Mouse (Mus musculus): ENCODE results near the gene Rxfp2.

The Rxfp2 gene

DNA sequence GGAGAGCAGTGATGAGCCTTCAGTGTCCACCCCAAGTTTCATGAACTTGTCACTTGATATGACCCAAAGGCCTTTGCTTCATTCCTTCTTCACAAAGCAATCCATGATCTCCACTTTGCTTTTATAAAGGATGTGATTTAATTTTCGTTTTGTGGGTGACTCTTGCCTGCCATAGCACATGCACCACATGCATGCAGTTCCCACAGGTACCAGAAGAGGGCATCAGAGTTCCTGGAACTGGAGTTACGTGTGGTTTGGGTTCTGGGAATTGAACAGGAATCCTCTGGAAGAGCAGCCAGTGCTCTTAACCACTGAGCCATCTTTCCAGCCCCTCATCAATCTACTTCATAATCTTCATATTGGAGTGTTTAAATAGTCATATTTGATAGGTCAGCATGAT is 26.1 kb downstream of the Rxfp2 start:
- no peak for DNase-seq (ENCODE audit: low spot score)

DNA sequence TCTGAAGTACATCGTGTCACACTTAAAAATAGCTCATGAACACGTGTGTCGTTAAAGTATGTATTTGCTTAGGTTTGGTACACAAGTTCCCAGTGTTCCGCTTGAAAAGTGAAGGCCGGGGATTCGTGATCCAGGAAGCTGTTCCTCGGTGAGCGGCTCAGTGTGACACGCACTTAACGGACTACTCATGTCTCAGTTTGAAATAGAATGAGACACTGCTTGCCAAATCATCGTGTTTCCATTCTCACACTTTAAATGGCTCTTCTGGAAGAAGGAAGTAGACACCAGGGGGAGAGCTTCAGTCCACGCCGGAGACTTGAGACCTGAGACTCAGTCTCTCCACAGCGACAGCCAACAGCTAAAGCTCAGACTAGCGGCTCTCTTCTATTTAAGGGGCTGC is 28.0 kb downstream of the Rxfp2 start:
- no peak for DNase-seq (ENCODE audit: low spot score)

DNA sequence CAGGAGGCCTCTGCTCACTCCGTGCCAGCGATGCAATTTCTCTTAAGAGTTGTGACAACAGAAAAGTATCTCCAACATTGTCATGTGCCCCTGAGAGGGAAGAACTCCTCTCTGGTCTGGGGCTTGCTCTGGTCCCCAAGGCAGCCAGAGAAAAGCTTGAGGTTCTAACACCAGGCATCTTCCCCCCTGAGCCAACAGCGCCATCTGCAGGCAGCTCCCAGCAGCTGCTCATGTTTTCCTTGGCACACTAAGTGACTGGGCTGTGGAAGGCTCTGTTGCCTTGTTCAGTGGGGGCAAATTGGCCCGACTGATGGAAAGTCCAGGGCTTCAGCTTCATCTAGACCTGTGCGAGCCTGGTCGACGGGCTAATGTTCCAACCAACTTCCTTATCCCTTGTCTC is 31.5 kb downstream of the Rxfp2 start:
- no peak for DNase-seq (ENCODE audit: low spot score)

DNA sequence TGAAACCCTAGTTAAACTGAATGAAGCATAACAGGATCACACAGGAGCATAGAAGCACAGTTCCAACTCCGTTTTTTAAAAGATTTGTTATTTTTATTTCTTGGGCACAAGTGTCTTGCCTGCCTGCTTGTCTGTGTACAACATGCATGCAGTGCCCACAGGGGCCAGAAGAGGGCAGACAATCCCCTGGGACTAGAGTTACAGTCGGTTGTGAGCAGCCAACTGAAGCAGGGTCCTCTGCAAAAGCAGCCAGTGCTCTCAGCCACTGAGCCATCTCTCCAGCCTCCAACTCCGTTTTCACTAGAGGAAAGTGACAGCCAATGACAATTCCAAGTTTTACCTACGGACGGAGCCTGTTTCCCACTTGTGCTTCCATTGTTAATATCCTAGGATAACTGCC is 33.4 kb downstream of the Rxfp2 start:
- DNase-seq (ENCODE audit: low spot score): no peak

DNA sequence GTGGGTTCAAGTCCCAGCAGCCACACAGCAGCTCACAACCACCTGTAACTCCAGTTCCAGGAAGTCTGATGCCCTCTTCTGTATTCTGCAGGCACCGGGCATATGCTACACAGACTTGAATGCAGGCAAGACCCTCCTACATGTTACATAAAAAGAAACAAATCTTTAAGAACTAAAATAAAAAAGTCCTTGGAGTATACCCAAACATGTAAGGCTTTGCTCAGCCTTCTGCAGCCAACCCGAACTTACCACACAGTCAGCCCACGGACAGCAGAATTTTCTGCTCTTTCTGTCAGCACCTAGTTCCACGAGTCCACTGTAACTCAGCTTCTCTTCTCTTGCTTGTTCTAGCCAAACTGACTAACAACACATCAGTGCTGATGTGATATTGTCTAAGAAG is 34.8 kb downstream of the Rxfp2 start:
- no peak for DNase-seq (ENCODE audit: low spot score)

DNA sequence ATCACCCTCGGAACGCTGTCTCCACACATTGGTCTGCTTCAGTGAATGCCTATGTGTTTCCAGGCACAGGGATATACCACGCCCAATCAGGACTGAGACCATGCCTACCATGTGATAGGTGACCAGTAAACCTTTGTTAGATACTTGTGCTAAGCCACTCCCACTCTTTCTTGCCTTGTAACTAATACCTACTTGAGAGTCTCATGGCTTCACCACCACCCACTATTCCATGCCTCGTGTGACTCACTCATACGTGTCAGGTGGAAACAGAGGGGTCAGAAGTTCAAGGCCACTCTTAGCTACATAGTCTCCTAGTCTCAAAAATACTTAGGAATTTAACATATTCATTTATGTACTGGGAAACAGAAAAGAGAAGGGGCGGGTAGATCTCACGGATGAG is 35.5 kb downstream of the Rxfp2 start:
- DNase-seq (ENCODE audit: low spot score): no peak

DNA sequence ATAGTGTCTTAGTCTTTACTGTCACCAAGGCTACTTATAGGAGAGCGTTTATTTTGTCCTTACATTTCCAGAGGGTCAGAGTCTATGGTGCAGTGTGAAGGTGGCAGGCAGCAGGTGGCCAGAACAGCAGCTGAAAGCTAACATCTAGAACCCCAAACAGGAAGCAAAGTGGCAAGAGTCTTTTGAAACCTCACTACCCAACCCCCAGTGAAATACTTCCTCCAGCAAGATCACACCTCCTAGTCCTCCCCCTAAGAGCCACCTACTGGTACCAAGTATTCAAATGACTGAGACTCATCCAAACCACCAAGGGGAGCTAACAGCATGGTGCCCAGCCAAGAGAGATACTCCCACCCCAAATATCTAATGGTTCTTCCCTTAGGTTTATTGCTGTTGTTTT is 36.8 kb downstream of the Rxfp2 start:
- no peak for DNase-seq (ENCODE audit: low spot score)

DNA sequence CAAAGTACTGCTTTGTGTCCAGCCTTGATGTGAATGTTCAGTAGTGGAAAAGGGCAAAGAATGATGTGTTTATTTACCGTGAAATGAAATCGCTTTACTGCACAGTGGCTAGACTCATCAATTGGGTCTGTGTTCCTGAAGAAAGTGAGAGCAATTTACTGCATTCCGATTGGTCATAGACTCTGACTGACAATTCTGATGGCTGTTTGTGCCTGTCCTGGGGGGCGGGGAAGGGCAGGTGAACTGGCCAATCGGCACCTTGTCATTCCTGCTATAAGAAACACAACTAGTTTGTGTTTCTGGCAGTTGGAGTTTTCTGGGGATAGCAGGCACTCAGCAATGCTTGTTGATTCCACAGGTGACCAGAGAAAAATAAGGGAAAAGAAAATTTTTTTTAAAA is 37.6 kb downstream of the Rxfp2 start:
- DNase-seq (ENCODE audit: low spot score): no peak

DNA sequence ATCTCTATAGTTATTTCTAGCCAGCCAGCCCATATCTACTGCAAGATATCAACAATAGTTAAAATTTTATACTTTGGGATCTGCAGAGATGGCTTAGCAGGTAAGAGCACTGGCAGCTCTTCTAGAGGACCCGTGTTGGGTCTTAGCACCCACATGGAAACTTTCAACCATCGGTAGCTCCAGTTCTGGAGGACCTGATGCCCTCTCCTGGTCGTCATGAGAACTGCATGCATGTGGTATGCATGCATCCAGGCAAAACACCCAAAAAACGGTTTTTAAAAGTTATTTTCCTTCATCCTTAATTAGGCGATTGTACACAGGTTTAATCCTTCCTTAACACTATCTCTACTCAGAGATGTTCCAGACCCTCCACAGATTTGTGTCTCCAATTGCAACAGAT is 40.4 kb downstream of the Rxfp2 start:
- no peak for DNase-seq (ENCODE audit: low spot score)

DNA sequence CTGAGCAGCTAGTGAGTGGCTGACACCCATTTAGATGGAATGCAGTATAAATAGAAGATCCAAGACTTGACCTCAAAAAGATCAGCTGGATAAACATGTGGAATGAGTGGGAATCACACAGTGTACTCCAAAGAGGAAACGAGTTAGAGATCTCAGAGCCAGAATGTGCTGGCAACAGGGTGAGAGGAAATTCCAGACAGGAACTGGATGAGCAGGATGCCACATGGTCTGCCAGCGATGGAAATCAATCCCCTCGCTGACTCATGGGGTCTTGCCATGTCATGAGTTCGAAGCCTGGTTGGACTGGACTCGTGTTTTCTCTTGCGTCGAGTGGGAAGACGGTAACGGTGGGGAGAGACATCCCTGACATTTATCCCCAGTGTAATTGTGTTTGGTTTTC is 41.0 kb downstream of the Rxfp2 start:
- no peak for DNase-seq (ENCODE audit: low spot score)

DNA sequence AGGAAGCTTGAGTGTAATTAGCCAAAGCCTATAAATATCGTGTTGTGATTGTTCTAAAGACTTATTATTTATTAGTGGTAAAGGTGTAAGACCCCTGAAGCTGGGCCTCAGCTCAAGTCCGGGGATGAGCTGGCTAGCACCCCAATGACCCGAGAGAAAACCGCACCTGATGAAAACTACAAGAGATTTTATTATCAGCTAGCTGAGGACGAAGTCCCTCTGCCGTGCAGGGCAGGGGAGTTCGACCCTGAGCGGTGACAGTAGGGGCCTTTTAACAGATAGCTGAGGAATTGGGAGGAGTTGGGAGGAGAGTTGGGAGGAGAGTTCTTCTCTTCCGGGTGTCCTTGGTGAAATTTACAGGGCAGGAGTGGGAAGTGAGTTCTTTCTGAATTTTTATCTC is 42.6 kb downstream of the Rxfp2 start:
- no peak for DNase-seq (ENCODE audit: low spot score)

DNA sequence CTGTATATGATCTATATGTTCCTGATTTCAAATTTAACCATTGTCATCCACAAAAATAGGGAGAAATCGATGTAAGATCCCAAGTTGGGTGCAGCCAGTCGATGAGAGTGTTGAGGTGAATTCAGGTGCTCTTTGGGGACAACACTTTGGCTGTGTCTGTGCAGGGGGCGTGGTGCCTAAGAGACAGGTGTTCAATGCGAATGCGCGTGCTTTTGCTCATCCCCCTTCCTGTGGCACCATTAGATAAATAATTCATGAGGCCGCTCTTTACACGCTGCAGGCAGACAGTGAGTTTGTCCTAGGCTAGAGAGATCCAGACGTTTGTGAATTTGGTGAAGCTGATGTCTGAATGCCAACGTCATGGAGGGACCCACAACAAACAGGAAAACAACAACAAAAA is 45.8 kb downstream of the Rxfp2 start:
- no peak for DNase-seq (ENCODE audit: low spot score)

DNA sequence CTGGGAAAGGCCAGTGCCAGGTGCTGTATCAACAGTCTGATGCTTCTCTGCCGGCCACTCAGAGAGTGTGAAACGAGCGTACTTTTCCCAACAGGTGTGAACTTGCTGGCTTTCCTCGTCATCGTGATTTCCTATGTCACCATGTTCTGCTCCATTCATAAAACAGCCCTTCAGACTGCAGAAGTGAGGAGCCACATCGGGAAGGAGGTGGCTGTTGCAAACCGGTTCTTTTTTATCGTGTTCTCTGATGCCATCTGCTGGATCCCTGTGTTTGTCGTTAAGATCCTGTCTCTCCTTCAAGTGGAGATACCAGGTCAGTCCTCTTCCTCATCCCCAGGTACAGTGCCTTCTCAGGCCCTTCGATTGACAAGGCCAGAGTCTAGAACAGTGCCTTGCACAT is 51.6 kb downstream of the Rxfp2 start:
- no peak for DNase-seq (ENCODE audit: low spot score)

DNA sequence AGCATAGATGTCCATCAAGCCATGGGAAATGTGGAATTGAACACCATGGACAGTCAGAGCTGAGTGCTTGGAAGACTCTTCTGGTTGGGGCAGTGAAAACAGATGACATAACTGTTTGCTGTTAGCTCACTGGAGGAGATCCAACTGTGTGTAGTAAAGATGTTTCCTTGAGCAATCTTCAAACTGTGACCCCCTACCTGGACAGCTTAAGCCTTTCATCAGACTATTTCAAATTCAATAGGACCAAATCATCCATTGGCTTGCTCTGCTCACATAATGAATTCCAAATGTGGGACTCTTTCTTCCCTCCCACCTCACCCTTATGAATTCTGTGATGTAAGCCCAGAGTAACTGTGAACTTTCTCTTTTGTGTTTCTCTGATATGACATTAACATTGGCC is 53.3 kb downstream of the Rxfp2 start:
- no peak for DNase-seq (ENCODE audit: low spot score)

DNA sequence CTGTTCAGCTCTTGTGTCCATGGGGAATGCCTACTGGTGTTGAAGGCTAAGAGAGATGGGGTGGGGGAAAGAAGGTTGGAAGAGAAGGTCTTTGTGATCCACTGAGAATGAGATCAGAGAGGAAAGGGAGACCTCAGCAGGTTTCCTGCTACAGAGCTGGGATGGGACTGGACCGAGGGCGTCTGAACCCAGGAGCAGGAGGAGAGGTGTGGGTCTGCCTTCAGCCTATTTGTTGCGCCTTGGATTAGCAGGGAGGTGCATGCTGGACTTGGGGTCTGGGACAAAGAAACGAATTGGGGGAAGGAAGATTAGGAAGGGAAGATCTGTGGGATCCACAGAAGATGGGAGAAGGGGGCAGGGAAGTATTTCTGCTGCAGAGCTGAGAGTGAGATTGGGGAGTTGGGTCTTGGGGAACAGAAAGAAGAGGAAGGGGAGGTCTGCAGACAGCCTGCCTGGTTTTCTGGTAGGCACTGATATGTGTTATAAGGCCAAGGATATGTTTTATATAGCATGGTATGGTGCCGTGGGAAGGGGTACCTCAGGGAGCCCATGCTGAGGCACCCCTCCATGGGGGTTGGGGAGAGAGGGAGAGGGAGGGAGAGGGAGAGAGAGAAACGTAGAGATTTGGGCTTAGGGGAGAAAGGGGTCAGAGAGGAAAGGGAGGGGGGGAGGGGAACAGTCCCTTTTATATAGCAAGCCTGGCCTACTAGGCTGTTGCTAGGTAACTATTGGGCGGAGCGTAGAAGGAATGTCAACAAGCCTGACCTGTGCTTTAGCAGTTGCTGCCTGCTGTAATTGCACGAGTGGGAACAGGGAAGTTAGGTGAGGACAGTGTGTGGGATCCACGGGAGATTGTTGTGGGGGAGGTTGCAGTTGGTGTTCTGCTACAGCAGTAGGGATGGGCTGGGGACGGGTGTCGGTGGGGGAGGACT is 61.7 kb downstream of the Rxfp2 start:
- no peak for DNase-seq (ENCODE audit: low spot score)

DNA sequence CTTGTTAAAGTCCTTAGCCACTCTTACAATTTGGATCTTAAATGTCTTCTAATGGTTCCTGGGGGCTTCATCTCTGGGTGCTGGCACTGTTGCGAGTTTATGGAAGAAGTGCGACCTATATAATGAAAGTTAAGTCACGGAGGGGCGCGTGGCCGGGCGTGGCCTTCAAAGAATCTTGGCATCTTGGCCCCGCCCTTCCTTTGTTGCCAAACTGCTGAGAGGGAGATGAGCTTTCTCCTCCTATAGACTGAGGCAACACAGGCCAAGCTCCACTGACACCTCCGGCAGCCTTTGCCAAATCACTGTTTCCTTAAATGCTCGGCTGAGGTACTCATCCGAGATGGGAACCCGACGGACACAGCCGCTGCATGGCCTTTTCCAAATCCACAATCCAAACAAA is 64.2 kb downstream of the Rxfp2 start:
- no peak for DNase-seq (ENCODE audit: low spot score)

DNA sequence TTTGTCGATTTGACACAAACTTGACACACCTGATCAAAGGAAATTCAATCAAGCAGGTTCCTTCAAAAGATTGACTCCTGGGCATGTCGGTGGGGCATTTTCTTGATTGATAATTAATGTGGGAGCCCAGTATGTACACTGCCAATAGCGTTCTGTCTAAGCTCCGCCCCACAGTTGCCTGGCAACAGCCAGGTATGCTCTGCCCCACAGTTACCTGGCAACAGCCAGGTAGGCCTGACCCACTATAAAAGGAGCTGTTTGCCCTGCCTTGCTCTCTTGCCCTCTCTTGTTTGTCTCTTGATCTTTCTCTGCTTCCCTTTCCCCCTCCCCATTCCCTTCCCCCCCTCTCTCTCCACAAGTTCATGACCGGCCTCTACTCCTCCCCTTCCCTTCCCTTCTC is 64.7 kb downstream of the Rxfp2 start:
- no peak for DNase-seq (ENCODE audit: low spot score)

DNA sequence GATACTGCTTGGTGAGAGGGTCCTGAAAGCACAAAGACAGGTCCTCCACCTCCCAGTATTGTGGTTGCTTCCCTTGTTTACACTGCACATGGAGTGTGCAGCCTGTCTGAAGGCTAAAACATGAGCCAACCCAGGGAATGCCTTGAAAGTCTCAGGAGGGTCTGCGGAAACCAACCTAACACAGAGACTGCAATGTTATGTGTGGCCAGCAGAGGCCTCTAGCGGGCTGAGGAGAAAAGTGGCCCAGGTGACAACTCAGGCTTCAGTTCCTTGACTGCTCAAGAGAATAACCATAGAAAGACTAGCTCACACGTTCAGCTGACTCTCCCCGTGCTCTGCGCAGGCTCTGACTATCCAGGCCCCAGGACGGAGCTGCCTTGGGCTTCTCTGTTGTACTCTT is 79.1 kb downstream of the Rxfp2 start:
- DNase-seq (ENCODE audit: low spot score): no peak

DNA sequence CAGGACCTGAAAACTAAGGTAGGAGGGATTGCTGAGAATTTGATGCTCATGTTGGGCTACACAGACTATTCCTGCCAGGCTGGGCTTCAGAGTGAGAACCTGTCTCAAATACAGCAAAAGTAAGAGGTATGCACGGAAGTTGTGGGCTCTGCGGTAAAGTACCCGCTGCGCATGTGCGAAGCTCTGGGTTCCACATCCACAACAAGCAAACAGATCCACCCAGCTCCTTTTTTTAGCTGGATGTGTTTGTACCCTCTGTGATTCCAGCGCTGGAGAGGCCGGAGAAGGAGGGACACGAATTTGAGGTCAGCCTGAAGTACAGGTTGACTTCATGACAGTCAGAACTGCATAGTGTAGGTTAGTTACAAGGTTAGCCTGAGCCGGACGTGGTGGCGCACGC is 80.3 kb downstream of the Rxfp2 start:
- DNase-seq (ENCODE audit: low spot score): no peak

DNA sequence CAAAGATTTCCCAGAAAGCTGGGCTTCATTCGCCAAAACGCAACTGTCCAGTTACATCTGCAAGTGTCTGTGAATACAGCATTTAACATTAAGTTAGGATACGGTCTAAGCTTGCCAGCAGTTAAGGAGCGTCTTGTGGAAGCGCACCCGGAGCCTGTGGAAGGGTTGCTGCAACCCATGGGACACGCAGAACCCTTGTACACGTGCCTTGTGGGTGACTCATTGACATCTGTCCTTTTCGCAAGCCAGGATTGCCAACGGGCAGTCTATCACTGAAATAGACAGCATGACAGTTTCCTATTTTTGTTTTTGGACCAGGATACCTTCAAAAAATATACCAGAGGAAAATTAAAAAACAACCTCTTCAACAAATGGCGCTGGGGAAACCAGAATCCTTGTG is 83.3 kb downstream of the Rxfp2 start:
- DNase-seq (ENCODE audit: low spot score): no peak

DNA sequence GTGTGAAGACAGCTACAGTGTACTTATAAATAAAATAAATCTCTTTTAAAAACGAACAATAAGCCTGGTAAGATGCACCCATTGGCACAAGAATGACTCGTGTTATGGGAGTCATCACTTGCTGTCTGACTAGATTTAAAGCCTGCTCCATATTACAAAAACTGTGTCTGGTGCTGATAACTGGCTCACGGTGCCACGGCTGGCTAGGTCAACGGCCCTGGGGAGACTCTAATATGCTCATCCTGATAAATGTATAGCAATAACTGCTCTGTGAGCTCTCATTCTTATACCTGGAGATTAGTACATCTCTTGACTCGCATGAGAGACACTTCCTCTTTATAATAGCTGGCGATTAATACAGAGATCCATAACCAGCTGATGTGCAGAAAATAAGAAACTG is 87.9 kb downstream of the Rxfp2 start:
- DNase-seq (ENCODE audit: low spot score): no peak

DNA sequence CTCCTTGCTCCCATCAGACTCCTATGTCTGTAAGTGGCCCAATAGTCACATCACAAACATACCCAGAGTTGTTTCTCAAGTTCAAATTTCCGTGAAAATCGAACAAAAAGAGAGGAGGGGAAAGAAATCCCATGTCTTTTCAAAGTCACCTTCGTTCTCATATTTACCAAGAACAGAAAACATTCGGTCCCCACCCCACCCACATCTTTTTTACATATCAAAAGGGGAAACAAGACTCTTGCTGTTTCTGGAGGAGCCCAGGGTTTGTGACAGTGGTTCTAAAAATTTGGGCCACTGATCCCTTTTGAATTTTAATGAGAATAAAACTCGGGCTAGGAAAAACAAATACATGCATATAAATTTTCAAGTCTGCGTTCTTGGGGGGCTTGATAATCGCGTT is 92.8 kb downstream of the Rxfp2 start:
- no peak for DNase-seq (ENCODE audit: low spot score)

DNA sequence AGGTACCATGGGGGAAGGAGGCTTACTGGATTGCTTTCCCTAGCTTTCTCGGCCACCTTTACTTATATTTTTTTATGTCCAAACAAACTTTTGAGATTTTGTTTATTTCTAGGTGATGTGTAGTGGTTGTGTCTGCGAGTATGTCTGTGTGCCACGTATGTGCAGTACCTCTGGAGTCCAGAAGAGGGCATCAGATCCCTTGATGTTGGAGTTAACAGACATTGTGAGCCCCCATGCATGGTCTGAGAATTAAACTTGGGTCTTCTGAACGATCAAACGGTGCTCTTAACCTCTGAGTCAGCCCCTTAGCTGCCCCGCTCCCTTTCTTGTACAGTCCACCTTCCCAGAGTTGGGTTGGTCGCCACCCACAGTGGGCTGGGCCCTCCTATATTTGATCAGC is 95.5 kb downstream of the Rxfp2 start:
- no peak for DNase-seq (ENCODE audit: low spot score)

DNA sequence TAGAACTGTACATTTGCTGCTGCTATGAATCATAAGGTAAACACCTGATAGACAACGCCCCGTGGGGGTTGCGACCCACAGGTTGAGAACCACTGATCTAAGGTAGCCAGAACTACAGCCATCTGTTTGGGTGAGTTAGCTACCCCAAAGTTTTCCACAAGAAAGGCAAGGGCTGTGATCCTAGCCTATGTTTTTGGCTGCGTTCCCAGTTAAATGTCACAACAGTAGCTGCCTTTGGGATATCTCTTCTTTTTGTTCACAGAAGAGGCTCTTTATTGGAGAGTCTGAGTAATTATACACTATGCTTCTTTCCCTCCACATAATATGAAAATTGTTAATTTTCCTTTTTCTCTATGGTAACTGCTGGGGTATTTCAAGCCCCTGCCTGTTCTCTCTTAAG is 96.3 kb downstream of the Rxfp2 start:
- DNase-seq (ENCODE audit: low spot score): no peak

Data from adipocyte (in vitro differentiated cells).